Mouse (Mus musculus) fat pad, adult 2 months (tissue): ENCODE results near the gene Dlgap1.

Experiments
- DNase-seq: peaks from one replicate; pipeline ENCODE4 v3.0.0-alpha.2; 2011; ENCODE audit warnings: low read depth, low spot score; ENCODE audit errors: extremely low read depth

Dlgap1 gene

GRCm38 (mm10) chr17:70612171-70612570 lies 643.3 kb downstream of the Dlgap1 start:
- DNase-seq: no peak

GRCm38 (mm10) chr17:70613897-70614296 lies 645.0 kb downstream of the Dlgap1 start:
- no peak for DNase-seq

GRCm38 (mm10) chr17:70614407-70615060 lies 645.7 kb downstream of the Dlgap1 start:
- DNase-seq: no peak

- DNase-seq: no peak
These were observed 653.6 kb downstream of the Dlgap1 start for GRCm38 (mm10) chr17:70622493-70622892.

- no peak for DNase-seq
These were observed 657.5 kb downstream of the Dlgap1 start for GRCm38 (mm10) chr17:70626396-70626795.

GRCm38 (mm10) chr17:70626925-70627324 lies 658.1 kb downstream of the Dlgap1 start:
- no peak for DNase-seq

GRCm38 (mm10) chr17:70629653-70630378 lies 660.9 kb downstream of the Dlgap1 start:
- DNase-seq: no peak

- DNase-seq: no peak
These were observed 664.5 kb downstream of the Dlgap1 start for GRCm38 (mm10) chr17:70633181-70633944.

GRCm38 (mm10) chr17:70643211-70643610 lies 674.3 kb downstream of the Dlgap1 start:
- DNase-seq: no peak

- DNase-seq: no peak
These were observed 677.8 kb downstream of the Dlgap1 start for GRCm38 (mm10) chr17:70646641-70647040.

- DNase-seq: no peak
These were observed 692.5 kb downstream of the Dlgap1 start for GRCm38 (mm10) chr17:70661382-70661781.

- no peak for DNase-seq
These were observed 695.1 kb downstream of the Dlgap1 start for GRCm38 (mm10) chr17:70663992-70664391.

- DNase-seq: no peak
These were observed 695.7 kb downstream of the Dlgap1 start for GRCm38 (mm10) chr17:70664484-70665040.

- DNase-seq: no peak
These were observed 705.1 kb downstream of the Dlgap1 start for GRCm38 (mm10) chr17:70673985-70674384.

- no peak for DNase-seq
These were observed 707.6 kb downstream of the Dlgap1 start for GRCm38 (mm10) chr17:70676522-70676921.

GRCm38 (mm10) chr17:70683561-70684167 lies 714.8 kb downstream of the Dlgap1 start:
- DNase-seq: no peak

- no peak for DNase-seq
These were observed 721.3 kb downstream of the Dlgap1 start for GRCm38 (mm10) chr17:70690174-70690573.

- no peak for DNase-seq
These were observed 721.7 kb downstream of the Dlgap1 start for GRCm38 (mm10) chr17:70690598-70690997.

GRCm38 (mm10) chr17:70706976-70707818 lies 738.3 kb downstream of the Dlgap1 start:
- DNase-seq: no peak

- DNase-seq: no peak
These were observed 738.9 kb downstream of the Dlgap1 start for GRCm38 (mm10) chr17:70707819-70708140.
